Mouse (Mus musculus): ENCODE data around the gene Edrf1. TPM values are rescaled to one million over a fixed set of nuclear protein-coding genes. Genes with fewer than 3 reads are reported as not detected.

Edrf1 gene
- polyA plus RNA-seq, 1 experiment from 2014 or later = 15.2 TPM

- ATAC-seq (replicated peaks; ENCODE audit: insufficient number of reproducible peaks, low FRiP score, low TSS enrichment) = no peak
- H3K4me1 ChIP-seq (ENCODE audit: control insufficient read depth, insufficient read depth, low read length) = no peaks in the 10 kb centered on the region
- H3K9me3 ChIP-seq (replicated peaks; ENCODE audit: control insufficient read depth, low read length) = no peaks in the 10 kb centered on the region
- H3K27ac ChIP-seq (ENCODE audit: low read depth, low read length) = no peak overlapping the region
- no peak overlapping the region for H3K9ac ChIP-seq (ENCODE audit: low read depth, low read length)
- H3K27me3 ChIP-seq (ENCODE audit: control insufficient read depth, insufficient read depth, low read length) = no peaks in the 10 kb centered on the region
- no peak overlapping the region for H3K4me3 ChIP-seq (ENCODE audit: low read depth, low read length)
- H3K36me3 ChIP-seq (ENCODE audit: control insufficient read depth, insufficient read depth, low read length) = peaks cover 37% of the 10 kb centered on the region
- no peak overlapping the region for H3K4me2 ChIP-seq
- 78% methylated on average over 11 of the region's 11 CpGs for WGBS (ENCODE audit: insufficient replicate concordance)
Observed at GRCm38 (mm10) chr7:133720616-133721015, 83.3 kb downstream of the Edrf1 start.

Other genes starting within 250 kb of the Edrf1 start
- gene Tex36, start 35.4 kb upstream of the Edrf1 start, polyA plus RNA-seq (2014; fragmentation: Nextera tagmentation; extraction: Ambion mirVana) = not detected in 2 replicates
- gene Mmp21, start 42.5 kb downstream of the Edrf1 start, polyA plus RNA-seq (2014; fragmentation: Nextera tagmentation; extraction: Ambion mirVana) = 0.11 and 0.23 TPM in 2 replicates
- gene Bccip, start 71.8 kb downstream of the Edrf1 start, polyA plus RNA-seq (2014; fragmentation: Nextera tagmentation; extraction: Ambion mirVana) = 100 and 102 TPM in 2 replicates
- 53.0 and 53.6 TPM in 2 replicates for gene Uros, start 72.5 kb downstream of the Edrf1 start, polyA plus RNA-seq (2014; fragmentation: Nextera tagmentation; extraction: Ambion mirVana)
- 0.10 TPM in 1 of 2 replicates, not detected in the other for gene Fank1, start 139.3 kb downstream of the Edrf1 start, polyA plus RNA-seq (2014; fragmentation: Nextera tagmentation; extraction: Ambion mirVana)
- 24.7 and 30.8 TPM in 2 replicates for gene Dhx32, start 145.2 kb downstream of the Edrf1 start, polyA plus RNA-seq (2014; fragmentation: Nextera tagmentation; extraction: Ambion mirVana)

Data from heart, embryonic 11.5 days (tissue).